Mouse (Mus musculus): ENCODE measurements around the gene Wnk2.
A peak's percentile ranks its signal among the peaks of the same experiment; 100 is the strongest.

The Wnk2 gene

DNA sequence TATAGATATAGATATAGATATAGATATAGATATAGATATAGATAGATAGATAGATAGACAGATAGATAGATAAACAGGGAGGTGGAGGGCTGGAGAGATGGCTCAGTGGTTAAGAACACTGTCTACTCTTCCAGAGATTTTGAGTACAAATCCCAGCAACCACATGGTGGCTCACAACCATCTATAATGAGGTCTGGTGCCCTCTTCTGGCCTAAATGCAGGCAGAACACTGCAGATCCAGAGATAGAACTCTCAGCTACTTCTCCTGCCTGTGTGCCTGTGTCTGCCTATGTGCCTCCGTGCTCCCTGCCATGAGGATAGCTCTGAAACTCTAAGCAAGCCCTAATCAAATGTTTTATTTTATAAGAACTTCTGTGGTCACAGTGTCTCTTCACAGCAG lies 100.4 kb downstream of the Wnk2 start:
- DNase-seq (ENCODE audit: low spot score in 2 of 2): no peak

DNA sequence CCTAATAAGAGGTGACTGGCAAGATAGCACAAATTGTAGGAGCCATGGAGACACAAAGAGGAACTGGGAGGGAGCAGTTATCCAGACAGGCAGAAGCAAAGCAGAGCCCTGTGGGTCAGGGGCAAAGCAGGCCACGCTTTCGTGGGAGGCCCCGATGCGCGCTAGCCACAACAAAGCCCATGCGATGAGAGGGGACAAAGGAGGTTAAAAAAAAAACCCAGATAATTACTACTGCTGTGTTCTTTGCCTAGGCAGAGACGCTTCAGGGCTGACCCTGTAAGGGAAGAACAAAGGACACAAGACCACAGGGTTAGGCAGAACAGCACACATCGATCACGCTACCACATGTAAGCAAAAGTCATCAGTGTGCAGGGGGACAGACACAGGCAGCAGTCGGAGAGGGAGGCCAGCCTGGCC lies 103.7 kb downstream of the Wnk2 start:
- no peak for DNase-seq (ENCODE audit: low spot score in 2 of 2)

DNA sequence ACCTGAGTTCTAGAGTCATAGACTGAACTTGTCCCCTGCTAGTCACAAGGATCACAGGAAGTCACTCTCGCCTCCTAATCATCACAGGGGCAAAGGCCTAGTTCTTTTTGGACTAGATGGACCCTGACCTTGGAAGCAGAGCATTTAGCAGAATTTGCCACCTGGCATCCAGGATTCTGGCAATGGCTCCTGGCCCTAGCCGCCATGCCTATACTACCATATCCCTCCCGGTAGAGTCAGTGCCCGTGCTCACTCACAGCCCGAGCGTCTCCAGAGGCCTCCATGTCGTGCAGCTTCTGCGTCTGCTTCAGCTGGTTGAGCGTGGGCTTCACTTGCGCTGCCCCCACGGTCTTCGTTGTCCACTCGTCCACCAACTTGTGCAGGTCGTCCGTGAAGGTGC lies 105.4 kb downstream of the Wnk2 start:
- DNase-seq (ENCODE audit: low spot score in 2 of 2): no peak

DNA sequence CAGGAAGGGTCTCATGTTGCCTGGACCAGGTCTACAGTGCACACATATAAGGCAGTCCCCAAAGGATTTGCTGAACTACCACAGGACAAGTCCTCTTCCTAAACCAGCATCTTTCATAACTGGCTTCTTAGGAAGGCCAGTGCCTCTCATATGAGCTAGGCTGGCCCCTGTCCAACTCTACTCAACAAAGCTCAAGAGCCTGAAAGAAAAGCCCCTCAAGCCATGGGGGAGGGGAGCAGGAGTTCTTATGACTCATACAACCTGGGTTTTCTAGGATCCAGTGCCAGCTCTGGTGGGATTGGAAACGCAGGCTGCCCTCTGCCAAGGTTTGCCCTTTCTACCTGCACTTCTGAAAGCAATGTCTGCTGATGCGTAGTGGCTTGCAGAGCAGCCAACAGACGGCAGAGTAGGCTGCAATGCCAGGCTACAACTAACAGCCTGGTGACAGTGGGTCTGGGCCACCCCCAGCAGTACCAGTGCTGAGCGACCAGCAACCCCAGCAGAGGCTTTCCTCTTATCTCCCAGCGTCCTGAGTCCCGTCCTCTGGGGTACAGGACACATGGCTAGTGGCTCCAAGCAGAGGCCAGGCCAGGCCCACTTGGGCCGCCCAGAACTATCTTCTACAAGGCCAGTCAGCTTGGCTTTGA lies 110.8 kb downstream of the Wnk2 start:
- peak in 1 of 2 experiments; percentile 46 for DNase-seq (ENCODE audit: low spot score in 2 of 2)

DNA sequence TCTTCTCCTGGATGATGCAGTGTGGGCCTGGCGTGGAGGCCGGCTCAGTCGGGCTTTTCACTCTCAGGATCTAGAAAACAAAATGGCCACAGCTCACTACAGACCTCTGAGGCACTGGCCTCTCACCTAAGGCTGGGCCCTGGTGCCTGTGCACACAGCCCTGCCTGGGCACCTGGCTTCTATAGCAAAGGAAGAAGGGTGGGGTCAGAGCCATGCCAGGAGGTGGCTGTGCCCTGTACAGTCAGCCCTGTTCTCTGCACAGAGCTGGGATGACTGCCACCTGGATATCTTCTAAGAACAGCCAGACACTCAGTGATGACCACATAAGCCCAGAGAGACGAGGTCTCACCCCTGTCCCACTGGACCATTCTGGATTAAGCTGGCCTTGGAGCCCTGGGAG lies 111.4 kb downstream of the Wnk2 start:
- no peak for DNase-seq (ENCODE audit: low spot score in 2 of 2)

DNA sequence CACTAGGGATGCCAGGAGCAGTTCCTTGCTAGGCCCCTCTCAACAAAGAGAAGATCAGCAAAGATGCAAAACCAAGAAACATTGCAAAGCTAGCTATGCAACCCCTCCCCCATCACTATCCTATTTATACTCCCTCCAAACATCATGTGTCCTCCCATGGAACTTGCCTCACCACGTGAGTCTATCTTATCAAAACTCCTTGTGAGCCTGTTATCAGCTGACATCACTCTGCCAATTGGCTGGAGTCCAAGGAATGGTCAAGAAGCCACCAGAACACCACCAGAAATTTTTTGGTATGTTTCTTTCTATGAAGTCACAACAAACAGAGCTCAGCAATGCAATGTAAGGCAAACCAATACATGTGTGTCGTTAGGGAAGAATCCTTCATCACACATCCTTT lies 116.8 kb downstream of the Wnk2 start:
- DNase-seq (ENCODE audit: low spot score in 2 of 2): no peak

DNA sequence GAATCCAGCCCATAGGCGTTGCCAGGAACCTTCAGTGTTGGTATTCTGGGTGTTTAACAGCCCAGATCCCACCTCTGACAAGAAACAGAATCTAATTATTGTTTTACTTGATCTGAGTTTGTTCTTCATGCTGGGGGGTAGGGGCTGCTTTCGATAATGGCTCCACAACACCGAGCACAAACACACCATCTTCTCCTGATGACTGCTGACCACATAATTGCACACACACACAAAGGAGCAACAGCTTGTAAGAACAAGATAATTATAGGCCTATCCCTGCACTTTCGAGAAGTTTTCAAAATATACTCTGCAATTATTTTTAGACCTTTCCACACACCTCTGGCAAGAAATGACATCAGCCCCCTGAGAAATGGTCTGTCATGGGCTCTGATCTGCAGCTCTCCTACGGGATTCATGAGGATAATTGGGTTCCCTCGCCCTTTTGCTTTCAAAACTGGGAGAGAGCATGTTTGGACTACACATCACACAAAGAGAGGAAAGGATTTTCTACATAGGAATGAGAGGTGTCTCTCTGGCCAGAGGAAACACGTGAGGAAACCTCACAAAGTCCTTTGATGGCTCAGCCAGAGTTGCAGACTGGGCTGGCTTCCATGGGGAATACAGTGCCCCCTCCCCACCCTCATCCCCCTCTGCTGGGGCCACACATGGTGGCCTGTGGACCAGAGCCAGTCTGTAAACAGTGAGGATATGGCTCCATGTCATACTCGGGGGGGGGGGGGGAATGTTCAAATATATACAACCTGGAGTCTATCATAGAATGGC lies 118.9 kb downstream of the Wnk2 start:
- no peak for DNase-seq (ENCODE audit: low spot score in 2 of 2)

DNA sequence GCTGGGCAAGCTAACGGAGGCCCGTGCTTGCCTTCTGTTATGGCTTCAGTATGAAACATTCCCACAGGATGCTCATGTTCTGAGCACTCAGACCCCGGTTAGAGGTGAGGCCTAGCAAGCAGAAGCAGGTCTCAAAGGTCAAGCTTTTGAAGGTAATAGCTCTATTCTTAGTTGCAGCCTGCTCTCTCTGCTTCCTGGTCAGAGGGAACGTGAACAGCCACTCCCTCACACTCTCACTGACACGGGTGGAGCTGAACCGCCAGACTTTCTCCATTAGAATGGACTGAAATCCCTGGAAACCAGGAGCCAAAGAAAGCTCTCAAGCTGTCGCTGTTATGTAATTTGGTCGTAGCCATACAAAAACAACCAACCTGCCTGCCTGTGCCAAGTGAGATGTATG lies 120.8 kb downstream of the Wnk2 start:
- DNase-seq (ENCODE audit: low spot score in 2 of 2): no peak

DNA sequence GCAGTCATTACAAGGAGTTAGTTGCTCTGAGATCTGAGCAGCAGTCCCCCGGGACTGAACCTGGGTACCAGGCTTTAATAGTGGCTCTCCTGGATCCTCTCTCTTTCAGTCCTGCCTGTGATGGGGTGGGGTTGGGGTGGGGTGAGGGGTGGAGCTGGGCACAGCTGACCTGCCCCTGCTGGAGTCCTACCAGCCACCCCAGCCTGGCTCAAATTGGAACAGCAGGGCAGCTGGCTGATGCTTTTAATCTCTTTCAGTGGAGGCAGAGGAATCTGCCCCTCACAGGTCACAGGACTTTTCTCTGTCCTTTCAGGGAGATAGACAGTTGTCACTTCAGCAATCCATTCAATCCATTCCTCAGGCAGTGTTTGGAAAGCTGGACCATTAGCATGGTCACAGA lies 122.3 kb downstream of the Wnk2 start:
- DNase-seq (ENCODE audit: low spot score in 2 of 2): no peak

DNA sequence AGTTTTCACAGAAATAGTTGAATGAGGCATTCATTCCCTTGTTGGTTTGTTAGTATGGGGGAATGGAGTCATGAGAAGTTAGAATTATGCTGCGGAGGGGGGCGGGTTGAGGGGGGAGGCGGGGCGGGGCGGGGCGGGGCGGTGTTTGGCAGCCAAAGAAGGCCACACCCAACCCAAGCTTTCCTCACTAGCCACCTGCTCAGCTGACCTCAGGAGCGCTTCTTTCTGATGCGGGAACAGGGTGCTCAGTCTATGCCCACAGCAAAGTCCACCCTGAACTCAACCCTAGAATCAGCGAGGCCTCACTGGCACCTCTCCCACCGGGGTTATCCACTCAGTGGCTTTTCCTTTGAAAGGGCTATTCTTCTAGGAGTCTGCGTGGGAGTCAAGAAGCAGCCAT lies 123.1 kb downstream of the Wnk2 start:
- no peak for DNase-seq (ENCODE audit: low spot score in 2 of 2)

DNA sequence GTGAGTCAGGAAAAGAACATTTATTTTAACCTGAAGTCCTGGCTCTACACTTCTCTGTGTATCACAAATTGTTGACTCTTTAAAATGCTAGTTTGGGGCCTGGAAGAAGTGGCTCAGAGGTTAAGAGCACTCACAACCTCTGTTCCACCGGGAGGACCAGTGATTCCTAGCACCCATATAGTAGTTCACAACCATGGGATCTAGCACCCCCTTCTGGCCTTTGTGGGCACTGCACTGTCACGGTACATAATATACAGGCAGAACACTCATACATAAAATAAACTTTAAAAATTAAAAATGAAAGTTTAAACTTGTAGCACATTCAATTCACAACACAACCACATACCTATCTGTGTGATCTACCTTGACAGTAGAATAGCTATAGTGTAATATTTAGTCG lies 126.1 kb downstream of the Wnk2 start:
- peak in 1 of 2 experiments; percentile 57 for DNase-seq (ENCODE audit: low spot score in 2 of 2)

DNA sequence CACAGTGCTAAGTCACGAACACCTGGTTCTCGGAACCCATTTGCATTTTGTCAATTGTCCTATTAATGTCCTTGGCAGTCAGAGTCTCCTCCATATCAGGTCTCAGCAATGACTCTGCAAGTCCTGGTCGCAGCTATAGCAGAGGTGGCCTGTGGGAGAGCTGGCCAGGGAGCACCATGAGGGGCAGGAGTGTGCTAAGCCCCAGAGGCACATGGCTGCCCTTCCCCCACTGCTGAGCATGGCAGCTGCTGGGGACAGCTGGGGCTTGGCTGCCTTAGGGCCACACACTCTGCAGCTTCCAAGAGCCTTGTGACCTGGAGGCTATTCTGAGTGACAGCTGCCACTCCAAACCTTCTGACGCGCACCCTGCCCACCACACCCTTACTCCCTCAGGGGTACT lies 127.7 kb downstream of the Wnk2 start:
- peak in 1 of 2 experiments; percentile 46 for DNase-seq (ENCODE audit: low spot score in 2 of 2)

DNA sequence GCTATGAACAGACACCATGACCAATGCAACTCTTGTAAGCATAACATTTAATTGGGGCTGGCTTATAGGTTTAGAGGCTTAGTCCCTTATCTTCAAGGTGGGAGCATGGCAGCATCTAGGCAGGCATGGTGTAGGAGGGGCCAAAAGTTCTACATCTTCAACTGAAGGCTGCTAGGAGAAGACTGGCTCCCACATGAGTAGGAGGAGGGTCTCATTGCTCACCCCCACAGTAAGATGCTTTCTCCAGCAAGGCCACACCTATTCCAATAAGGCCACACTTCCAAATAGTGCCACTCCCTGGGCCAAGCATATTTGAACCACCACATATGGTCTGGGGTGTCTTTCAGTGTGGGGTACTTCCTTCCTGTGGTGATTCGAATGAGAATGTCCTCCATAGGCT lies 130.4 kb downstream of the Wnk2 start:
- no peak for DNase-seq (ENCODE audit: low spot score in 2 of 2)

DNA sequence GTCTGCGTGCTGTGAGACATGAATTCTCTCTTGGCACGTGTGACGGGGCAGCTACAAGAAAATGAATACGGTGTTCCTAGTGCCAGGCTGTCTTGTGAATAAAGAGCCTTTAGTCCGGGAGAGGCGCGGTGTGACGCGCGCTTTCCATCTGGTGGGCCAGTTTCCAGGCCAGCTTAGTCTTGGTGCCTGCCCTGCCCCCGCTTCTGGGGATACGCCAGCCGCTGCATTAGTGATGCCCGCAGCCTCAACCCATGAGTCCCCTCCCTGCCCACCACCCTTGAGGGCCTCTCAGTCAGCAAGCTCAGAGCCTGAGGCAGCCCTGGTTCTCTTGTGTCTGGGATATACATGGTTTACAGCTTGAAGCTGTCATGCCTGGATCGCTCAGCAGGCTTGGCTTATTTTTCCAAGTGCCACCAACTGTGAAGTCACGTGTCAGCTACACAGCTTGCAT lies 131.5 kb downstream of the Wnk2 start:
- DNase-seq (ENCODE audit: low spot score in 2 of 2): peak; percentile 76 to 95

DNA sequence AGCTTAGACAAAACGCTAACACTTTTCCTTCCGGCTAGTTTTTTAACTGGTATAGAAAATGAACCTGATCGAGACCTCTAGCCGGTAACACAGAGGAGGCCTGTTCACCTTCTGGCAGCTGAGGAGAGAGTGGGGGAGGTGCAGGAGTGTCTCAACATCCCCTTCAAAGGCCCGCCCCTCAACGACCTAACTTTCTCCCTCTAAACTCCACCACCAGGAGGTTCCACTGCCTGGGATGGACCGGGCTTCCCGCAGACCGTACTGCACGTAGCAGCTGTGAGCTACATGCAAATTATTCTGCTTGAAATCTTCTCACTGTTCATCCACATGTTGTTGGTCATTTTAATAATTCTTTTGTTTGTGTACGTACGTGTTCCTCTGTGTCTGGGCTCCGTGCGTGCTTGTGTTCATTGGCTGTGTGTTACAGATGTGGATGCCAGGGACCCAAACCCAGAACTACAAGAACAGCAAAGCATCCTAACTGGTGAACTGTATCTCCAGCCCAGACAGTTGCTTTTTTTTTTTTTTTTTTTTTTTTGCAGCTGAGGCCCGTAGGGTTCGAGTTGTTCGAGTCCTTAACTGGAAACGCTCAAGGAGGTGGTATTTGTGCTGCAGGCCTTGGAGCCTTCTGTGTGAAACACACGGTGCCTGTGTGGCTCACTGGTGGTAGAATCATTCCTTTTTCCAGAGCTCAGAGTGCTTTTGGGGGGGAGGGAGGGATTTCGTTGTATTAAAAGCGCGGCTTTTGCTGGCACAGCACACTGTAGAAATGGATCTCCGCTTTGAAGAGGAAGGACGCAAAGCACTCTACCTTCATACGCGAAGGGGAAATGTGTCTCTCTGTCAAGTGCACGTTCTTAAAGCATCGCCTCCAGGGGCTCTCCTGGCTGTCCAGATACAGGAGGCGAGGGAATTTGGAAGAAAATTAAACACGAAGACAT lies 132.2 kb downstream of the Wnk2 start:
- peak in 1 of 2 experiments; percentile 36 for DNase-seq (ENCODE audit: low spot score in 2 of 2)

DNA sequence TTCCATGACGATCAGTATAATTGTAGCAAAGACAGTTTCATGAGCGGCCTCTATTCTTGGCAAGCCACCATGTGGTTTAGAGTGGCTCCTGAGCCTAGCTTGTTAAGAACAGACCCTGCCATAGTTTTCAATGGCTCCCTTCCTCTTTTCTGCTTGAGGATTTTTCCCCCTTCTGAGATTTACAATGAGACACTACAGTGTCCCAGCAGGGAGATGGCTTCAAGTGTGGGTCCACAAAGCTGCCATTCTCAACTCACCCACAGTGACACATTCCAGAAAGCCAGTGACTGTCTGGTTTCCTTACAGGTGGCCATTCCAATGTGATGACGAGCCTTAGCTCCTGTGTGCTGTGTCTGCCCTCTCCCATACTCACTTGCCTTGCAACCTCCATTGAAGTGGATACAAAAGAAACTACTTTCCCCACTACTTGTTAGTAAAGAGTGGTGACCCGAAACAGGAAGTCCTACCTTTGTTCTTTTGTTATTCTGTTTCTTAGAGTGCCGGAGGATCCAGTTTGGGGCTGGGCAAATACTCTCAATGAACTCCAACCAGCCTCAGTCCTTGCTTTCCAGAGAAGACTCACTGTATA lies 134.5 kb downstream of the Wnk2 start:
- DNase-seq (ENCODE audit: low spot score in 2 of 2): no peak

DNA sequence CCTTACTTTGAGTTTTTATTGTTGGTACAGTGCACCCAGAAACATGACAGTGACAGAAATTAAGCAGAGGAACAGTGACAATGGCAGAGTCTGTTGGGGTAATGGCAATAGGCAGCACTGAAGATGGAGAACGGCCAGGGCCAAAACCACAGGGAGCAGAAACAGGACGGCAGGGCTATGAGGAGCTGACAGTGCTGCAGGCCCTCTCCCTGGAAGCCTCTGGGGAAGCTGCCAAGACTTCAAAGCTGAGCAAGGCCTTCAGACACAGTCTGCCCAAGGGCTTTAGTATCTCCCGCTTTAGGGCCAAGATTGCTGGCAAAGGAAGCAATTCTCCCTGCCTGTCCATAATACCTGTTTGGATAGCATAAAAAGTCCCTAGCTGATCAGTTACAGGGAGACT lies 146.1 kb downstream of the Wnk2 start:
- peak in 1 of 2 experiments; percentile 74 for DNase-seq (ENCODE audit: low spot score in 2 of 2)

DNA sequence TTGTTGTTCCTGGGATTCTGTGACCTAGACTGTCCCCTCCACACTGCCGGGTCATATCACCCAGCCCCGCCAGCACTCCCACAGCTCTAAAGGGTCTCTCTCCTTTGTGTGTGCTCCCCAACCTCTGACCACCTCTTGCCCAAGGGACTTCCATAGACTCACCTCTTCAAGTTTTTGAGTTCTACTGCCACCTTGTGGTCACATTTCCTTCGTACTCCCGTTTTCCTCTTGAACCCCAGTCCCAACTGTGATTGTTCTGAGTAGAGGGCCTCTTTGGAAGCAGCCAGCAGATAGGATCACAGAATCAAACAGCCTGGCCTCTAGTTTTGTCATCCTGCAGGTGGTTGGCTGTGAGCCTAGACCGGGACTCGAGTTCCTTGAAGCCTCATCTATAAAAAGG lies 149.2 kb downstream of the Wnk2 start:
- DNase-seq (ENCODE audit: low spot score in 2 of 2): peak in 1 of 2 experiments; percentile 38

DNA sequence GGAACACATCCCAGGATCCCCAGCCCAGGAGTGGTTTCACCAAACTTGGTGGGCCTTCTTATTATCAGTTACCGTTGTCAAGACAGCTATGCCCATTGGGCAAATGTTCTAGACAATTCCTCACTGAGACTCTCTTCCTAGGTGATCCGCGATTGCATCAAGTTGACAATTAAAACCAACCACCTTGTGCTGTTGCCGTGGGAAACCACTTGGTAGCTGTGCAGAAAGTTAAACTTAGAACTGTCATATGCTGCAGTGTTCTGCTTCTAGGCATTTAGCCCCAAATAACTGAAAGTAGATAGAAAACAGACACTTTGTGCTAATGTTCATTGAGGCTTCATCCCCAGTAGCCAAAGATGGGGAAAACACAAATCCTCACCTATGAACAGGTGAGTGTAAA lies 151.1 kb downstream of the Wnk2 start:
- no peak for DNase-seq (ENCODE audit: low spot score in 2 of 2)

DNA sequence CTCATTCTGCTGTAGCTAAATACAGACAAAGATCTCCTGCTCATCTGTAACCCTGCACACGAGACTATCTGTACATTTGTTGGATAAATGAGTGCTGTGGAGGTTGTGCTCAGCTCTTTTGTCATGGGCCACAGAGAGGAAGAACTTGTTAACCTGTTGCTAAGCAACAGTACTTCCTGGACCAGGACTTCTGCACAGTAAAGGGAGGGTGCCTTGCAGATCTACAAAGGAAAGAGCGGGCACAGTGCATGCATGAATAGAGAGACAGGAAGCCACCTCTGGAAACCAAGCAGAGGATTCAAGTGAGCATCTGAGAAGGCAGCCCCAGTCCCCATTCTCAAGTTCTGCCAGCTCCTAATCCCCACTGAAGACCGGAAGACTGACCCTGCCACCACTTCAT lies 152.9 kb downstream of the Wnk2 start:
- no peak for DNase-seq (ENCODE audit: low spot score in 2 of 2)

DNA sequence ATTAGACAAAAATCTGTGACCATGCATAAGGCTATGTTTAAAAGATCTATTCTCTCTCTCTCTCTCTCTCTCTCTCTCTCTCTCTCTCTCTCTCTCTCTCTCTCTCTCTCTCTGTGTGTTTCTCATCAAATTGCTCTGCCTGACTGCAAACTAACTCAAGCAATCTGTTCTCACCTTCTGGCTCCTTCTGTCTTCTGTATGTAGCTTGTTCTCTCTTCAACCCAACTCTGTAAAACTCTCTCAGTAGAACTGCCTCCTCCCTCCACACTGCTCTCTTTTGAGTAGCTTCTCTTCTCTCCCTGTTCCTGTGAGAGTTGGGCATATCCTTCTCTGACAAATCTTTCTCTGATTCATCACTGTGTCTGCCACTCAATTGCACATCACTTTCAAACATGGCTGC lies 154.9 kb downstream of the Wnk2 start:
- DNase-seq (ENCODE audit: low spot score in 2 of 2): no peak

DNA sequence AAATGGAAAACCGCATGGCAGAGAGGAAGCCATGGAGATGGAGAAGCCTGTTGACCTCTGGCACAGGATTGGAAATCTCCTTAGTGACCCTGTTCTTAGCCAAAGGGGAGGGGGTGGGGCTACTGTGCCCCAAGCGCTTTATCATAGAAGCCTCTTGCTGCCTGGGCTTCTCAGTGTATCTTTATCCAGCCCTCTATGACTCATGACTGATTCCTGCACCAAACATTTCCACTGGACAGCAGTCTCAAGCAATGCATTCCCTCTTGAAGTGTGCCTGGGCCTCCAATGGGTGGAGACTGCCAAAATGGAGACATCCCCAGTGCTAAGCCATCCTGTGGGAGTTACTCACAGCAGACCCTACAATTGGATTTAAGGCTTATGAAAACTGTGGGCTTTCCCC lies 157.7 kb downstream of the Wnk2 start:
- DNase-seq (ENCODE audit: low spot score in 2 of 2): no peak
